Mouse (Mus musculus): ENCODE data around the gene Macf1.
"Not testable (repeated sequence)": the region's sequence is repeated elsewhere in the genome, so short reads cannot be mapped to it uniquely, and the experiment has no call there.

The Macf1 gene

GRCm38 (mm10) chr4:123555251-123555650 lies 128.9 kb downstream of the Macf1 start:
- no peak for ATAC-seq (ENCODE audit: low TSS enrichment)

- no peak for ATAC-seq (ENCODE audit: low TSS enrichment)
Measured at GRCm38 (mm10) chr4:123552689-123553088, 131.5 kb downstream of the Macf1 start.

DNA sequence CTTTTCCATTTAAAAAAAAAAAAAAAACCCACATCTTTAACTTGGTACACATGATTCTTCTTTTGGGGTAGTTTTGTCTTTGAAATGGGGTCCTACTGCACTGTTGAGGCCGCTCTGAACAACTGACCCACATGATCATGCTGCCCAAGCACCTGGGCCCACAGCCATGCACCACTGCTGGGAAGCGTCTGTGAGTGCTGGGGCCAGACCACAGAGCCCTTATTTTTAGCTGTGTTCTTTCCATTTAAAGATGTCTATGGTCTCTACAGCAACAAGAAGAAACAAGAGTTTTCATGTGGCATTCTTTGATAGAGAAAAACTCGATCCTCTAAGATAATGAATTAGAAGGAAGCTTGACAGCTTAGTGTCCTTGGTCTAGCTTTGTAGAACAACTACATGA lies 135.8 kb downstream of the Macf1 start:
- ATAC-seq (ENCODE audit: low TSS enrichment): peak; percentile 47; the same call in 1 of the 2 replicates

- ATAC-seq (ENCODE audit: low TSS enrichment): no peak
Measured at GRCm38 (mm10) chr4:123543691-123544090, 140.5 kb downstream of the Macf1 start.

GRCm38 (mm10) chr4:123535271-123535670 lies 148.9 kb downstream of the Macf1 start:
- ATAC-seq (ENCODE audit: low TSS enrichment): peak; percentile 93

DNA sequence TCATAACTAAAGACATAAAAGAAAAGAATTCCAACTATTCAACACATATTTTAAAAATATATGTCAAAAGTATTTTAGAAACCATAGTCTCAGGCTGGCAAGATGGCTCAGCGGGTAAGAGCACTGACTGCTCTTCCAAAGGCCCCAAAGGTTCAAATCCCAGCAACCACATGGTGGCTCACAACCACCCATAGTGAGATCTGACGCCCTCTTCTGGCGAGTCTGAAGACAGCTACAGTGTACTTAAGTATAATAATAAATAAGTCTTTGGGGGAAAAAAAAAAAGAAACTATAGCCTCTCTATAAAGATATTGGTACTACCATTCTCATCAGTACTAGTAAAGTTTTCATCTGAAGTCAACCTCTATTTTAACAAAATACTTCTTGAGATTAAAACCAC lies 152.2 kb downstream of the Macf1 start:
- no peak for ATAC-seq (ENCODE audit: low TSS enrichment)

DNA sequence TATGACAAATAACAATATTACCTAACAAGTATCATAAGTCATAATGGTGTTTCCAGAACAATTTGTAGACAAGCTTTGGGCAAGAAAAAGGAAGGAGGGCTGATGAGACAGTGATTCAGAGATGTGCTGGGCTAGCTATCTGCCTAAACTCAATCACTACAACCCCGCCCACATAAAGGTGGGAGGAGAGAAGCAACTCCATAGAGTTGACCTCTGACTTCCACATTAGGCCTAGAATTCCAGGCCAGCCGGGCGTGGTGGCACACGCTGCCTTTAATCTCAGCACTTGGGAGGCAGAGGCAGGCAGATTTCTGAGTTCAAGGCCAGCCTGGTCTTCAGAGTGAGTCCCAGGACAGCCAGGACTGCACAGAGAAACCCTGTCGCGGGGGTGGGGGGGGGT lies 153.2 kb downstream of the Macf1 start:
- ATAC-seq (ENCODE audit: low TSS enrichment): no peak

GRCm38 (mm10) chr4:123529230-123529629 lies 154.9 kb downstream of the Macf1 start:
- ATAC-seq (ENCODE audit: low TSS enrichment): peak; percentile 24; the same call in 1 of the 2 replicates

DNA sequence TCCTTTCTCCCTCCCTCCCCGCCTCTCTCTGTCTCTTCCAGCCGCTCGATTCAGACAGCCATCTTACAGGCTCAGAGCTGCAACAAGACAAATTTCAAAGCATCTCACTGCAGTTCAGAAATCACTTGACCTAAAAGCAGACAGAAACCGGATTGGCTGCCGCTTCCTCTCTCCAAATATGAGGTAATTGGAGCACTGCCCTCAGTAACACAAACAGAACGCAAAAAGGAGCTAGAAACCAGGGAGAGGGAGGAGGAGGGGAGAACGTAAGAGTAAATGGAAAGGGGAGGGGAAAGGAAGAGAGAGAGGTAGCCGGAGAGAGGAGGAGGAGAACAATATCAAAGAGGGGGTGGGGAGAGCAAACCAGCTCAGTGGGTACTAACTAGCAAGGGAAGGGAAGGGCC lies 156.6 kb downstream of the Macf1 start:
- ATAC-seq (ENCODE audit: low TSS enrichment): peak; percentile 67

DNA sequence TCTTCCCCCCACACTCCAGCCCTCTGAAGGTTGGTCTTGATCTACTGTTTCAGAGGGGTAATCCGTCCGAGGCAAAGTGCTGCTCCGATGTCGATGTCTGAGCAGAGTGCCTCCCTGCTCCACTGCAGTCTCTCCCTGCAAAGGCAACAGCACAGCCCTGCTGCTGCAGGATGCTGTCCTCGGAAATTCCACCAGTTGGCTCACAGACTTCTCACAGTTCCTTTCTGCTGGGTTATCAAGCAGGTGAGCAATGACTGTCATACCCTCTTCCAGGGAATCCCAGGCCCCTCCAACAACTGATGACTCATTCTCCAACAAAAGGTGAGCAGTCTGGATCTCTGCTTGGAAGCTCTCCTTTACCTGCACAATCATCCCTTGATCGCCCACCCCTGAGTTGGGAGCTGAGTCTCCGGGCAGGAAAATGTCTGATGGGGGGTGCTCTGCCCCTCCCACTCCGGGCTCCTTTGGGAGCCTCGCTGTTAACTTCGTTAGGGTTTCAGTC lies 157.3 kb downstream of the Macf1 start:
- ATAC-seq (ENCODE audit: low TSS enrichment): peak; percentile 32; the same call in 1 of the 2 replicates

GRCm38 (mm10) chr4:123524746-123525145 lies 159.4 kb downstream of the Macf1 start:
- no peak for ATAC-seq (ENCODE audit: low TSS enrichment)

GRCm38 (mm10) chr4:123520123-123520522 lies 164.0 kb downstream of the Macf1 start:
- ATAC-seq (ENCODE audit: low TSS enrichment): not testable (repeated sequence)

DNA sequence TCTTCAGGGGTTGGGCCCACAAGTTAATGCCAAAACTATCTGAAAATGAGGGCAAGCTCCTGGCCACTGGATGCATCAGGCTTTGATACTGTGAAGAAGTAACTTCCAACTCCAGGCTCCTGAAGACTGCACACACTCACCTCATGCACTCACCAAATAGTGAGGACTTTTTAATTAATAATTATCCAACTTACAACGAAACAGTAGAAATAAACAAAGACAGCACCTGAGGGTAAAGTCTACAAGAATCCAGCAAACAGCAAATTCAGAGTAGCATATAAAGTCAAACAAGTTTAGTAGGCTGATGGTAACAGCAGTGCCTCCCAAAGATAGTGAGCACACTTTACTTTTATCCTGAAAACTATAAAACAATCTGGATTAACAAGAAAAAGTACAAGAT lies 168.5 kb downstream of the Macf1 start:
- ATAC-seq (ENCODE audit: low TSS enrichment): no peak

GRCm38 (mm10) chr4:123510201-123510600 lies 174.0 kb downstream of the Macf1 start:
- no peak for ATAC-seq (ENCODE audit: low TSS enrichment)

GRCm38 (mm10) chr4:123489086-123489485 lies 195.1 kb downstream of the Macf1 start:
- no peak for ATAC-seq (ENCODE audit: low TSS enrichment)

GRCm38 (mm10) chr4:123479991-123480390 lies 204.2 kb downstream of the Macf1 start:
- ATAC-seq (ENCODE audit: low TSS enrichment): no peak

GRCm38 (mm10) chr4:123478655-123479433 lies 205.3 kb downstream of the Macf1 start:
- ATAC-seq (ENCODE audit: low TSS enrichment): peak; percentile 86

- ATAC-seq (ENCODE audit: low TSS enrichment): no peak
Measured at GRCm38 (mm10) chr4:123465799-123466198, 218.4 kb downstream of the Macf1 start.

- ATAC-seq (ENCODE audit: low TSS enrichment): peak; percentile 55; the same call in 1 of the 2 replicates
Measured at GRCm38 (mm10) chr4:123460595-123461272, 223.4 kb downstream of the Macf1 start.

- no peak for ATAC-seq (ENCODE audit: low TSS enrichment)
Measured at GRCm38 (mm10) chr4:123454871-123455640, 229.1 kb downstream of the Macf1 start.

- ATAC-seq (ENCODE audit: low TSS enrichment): no peak
Measured at GRCm38 (mm10) chr4:123453729-123454128, 230.4 kb downstream of the Macf1 start.

DNA sequence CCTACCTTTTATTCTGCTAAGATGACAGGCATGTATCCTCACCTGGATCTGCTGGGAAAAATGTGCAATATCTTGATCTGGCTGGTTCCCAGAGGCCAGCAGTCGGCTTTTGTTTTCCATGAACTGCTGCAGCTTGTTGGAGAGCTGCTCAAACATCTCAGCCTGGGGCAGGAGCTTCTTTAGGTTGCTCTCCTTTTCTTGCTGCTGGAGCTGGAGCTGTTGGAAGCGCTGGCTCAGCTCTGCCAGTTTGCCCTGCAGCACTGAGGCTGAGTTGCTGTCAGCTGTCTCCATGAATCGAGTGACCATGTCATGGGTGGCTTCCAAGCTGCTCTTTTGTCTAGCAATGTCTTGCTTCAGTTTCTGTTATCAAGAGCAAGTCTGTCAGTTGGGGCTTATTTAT lies 232.2 kb downstream of the Macf1 start:
- ATAC-seq (ENCODE audit: low TSS enrichment): no peak

Measured in frontal cortex, adult (tissue).